ENCODE assay signal across 23 mouse cellular contexts in the genomic region with DNA sequence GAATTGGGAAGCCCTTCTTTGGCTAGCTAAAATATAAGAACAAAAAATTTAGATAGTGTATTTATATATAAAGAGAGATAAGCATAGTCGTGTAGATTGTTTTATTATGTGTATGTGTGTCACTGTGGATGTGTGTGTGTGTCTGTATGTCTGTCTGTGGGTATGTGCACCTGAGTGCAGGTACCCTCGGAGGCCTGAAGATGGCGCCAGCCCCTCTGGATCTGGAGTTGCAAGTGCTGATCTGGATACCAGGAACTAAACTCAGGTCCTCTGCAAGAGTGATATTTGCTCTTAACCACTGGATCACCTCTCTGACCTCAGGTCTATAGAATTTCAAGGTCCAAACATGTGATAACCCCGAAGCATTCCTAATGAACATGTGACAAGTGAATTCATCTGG. TPM values are rescaled to one million over a fixed set of nuclear protein-coding genes. Genes with fewer than 3 reads are reported as not detected.
DNase-seq lines count a peak whose midpoint lies in the region; ATAC-seq and TF ChIP-seq lines count a peak whose summit lies in the region.
"Had no signal": no experiment of that assay in that cellular context is flagged by ENCODE, and none has a peak within 500 bp of the region (broad histone marks: within the 10 kb centered on the region; RNA-seq: fewer than 3 reads in every experiment).

No protein-coding gene starts in this region.

- no peak for ATAC-seq in intestine, postnatal 0 days
- no peak for ATAC-seq in intestine, embryonic 15.5 days
- no peak for ATAC-seq in lung, postnatal 0 days
- no peak for ATAC-seq in midbrain, embryonic 13.5 days
- ATAC-seq: forebrain, embryonic 13.5 days; forebrain, postnatal 0 days; hindbrain, postnatal 0 days; Patski had no signal

- H3K4me3 ChIP-seq in intestine, postnatal 0 days (ENCODE audit: low read depth, low read length) = no peak overlapping the region
- no peak overlapping the region for H3K4me3 ChIP-seq in intestine, embryonic 15.5 days (replicated peaks)
- H3K4me3 ChIP-seq in lung, postnatal 0 days (ENCODE audit: low read depth, low read length) = no peak overlapping the region
- H3K4me3 ChIP-seq in midbrain, embryonic 13.5 days (replicated peaks) = no peak overlapping the region
- H3K4me3 ChIP-seq: embryonic facial prominence, embryonic 10.5 days; forebrain, embryonic 13.5 days; heart, embryonic 10.5 days; hindbrain, embryonic 13.5 days had no signal

- H3K4me2 ChIP-seq in intestine, postnatal 0 days (replicated peaks; ENCODE audit: low read depth) = no peak overlapping the region
- no peak overlapping the region for H3K4me2 ChIP-seq in intestine, embryonic 15.5 days (replicated peaks)
- H3K4me2 ChIP-seq in lung, postnatal 0 days (replicated peaks; ENCODE audit: low read depth, low read length) = no peak overlapping the region
- H3K4me2 ChIP-seq in midbrain, embryonic 13.5 days (replicated peaks) = no peak overlapping the region
- H3K4me2 ChIP-seq: forebrain, embryonic 13.5 days; hindbrain, embryonic 13.5 days had no signal

- peak; percentile 18; the same call in 1 of the 2 replicates for TF ChIP-seq CTCF in intestine, postnatal 0 days (IDR thresholded peaks at IDR 0.05; ENCODE audit: low read depth)
- TF ChIP-seq CTCF in lung, postnatal 0 days (IDR thresholded peaks at IDR 0.05) = peak; percentile 25

- no peak for DNase-seq in lung, postnatal 0 days (ENCODE audit: low spot score)
- DNase-seq in lung, postnatal 10 days = no peak
- peak; percentile 46 for DNase-seq in ES-CJ7 (ENCODE audit: low read depth, low spot score)
- DNase-seq in naive thymus-derived CD4-positive, alpha-beta T cell, adult 2 months (ENCODE audit: low read depth) = peak; percentile 24
- DNase-seq in spleen, postnatal 10 days (ENCODE audit: low spot score in 2 of 2) = no peak
- DNase-seq: adrenal gland, adult 8-10 months; adrenal gland, postnatal 36 days; cerebellum, adult 2 months; cerebellum, postnatal 10 days; forebrain, postnatal 0 days; gastrocnemius, postnatal 36 days; heart, adult 11 months; heart, postnatal 14 days had no signal

- H3K27me3 ChIP-seq in intestine, postnatal 0 days (replicated peaks; ENCODE audit: control insufficient read depth, insufficient read depth, low read length) = no peaks in the 10 kb centered on the region
- no peaks in the 10 kb centered on the region for H3K27me3 ChIP-seq in intestine, embryonic 15.5 days (replicated peaks)
- no peaks in the 10 kb centered on the region for H3K27me3 ChIP-seq in lung, postnatal 0 days (replicated peaks; ENCODE audit: insufficient read depth, low read length)
- no peaks in the 10 kb centered on the region for H3K27me3 ChIP-seq in midbrain, embryonic 13.5 days
- H3K27me3 ChIP-seq: CH12.LX; forebrain, embryonic 13.5 days; hindbrain, embryonic 13.5 days; Patski had no signal

- no peaks in the 10 kb centered on the region for H3K36me3 ChIP-seq in intestine, postnatal 0 days (ENCODE audit: control insufficient read depth, insufficient read depth)
- H3K36me3 ChIP-seq in intestine, embryonic 15.5 days = no peaks in the 10 kb centered on the region
- H3K36me3 ChIP-seq in lung, postnatal 0 days (ENCODE audit: insufficient read depth, low read length) = no peaks in the 10 kb centered on the region
- H3K36me3 ChIP-seq in midbrain, embryonic 13.5 days = no peaks in the 10 kb centered on the region
- H3K36me3 ChIP-seq: embryonic facial prominence, embryonic 10.5 days; heart, embryonic 10.5 days; hindbrain, embryonic 13.5 days had no signal

- H3K27ac ChIP-seq in intestine, postnatal 0 days (ENCODE audit: low read depth, low read length) = no peak overlapping the region
- H3K27ac ChIP-seq in intestine, embryonic 15.5 days = no peak overlapping the region
- H3K27ac ChIP-seq in lung, postnatal 0 days (ENCODE audit: low read length) = no peak overlapping the region
- H3K27ac ChIP-seq in midbrain, embryonic 13.5 days = no peak overlapping the region
- H3K27ac ChIP-seq: embryonic facial prominence, embryonic 10.5 days; forebrain, embryonic 13.5 days; heart, embryonic 10.5 days; hindbrain, embryonic 13.5 days; hindbrain, postnatal 0 days had no signal

- no peak overlapping the region for H3K9ac ChIP-seq in intestine, postnatal 0 days (ENCODE audit: low read depth, low read length)
- no peak overlapping the region for H3K9ac ChIP-seq in intestine, embryonic 15.5 days
- H3K9ac ChIP-seq in lung, postnatal 0 days (replicated peaks; ENCODE audit: low read depth) = no peak overlapping the region
- no peak overlapping the region for H3K9ac ChIP-seq in midbrain, embryonic 13.5 days (replicated peaks)
- H3K9ac ChIP-seq: forebrain, embryonic 13.5 days; forebrain, postnatal 0 days; hindbrain, embryonic 13.5 days had no signal

- H3K9me3 ChIP-seq in intestine, postnatal 0 days (ENCODE audit: control insufficient read depth) = no peaks in the 10 kb centered on the region
- H3K9me3 ChIP-seq in intestine, embryonic 15.5 days = no peaks in the 10 kb centered on the region
- H3K9me3 ChIP-seq in lung, postnatal 0 days (ENCODE audit: low read length) = no peaks in the 10 kb centered on the region
- no peaks in the 10 kb centered on the region for H3K9me3 ChIP-seq in midbrain, embryonic 13.5 days
- H3K9me3 ChIP-seq: embryonic facial prominence, embryonic 10.5 days; forebrain, embryonic 13.5 days; heart, embryonic 10.5 days; hindbrain, embryonic 13.5 days had no signal

- WGBS in intestine, postnatal 0 days = 84% methylated on average over 4 of the region's 4 CpGs
- 90% methylated on average over 4 of the region's 4 CpGs for WGBS in intestine, embryonic 15.5 days
- WGBS in lung, postnatal 0 days = 90% methylated on average over 4 of the region's 4 CpGs
- 88% methylated on average over 4 of the region's 4 CpGs for WGBS in midbrain, embryonic 13.5 days

- TF ChIP-seq EP300 in lung, postnatal 0 days (IDR thresholded peaks at IDR 0.05) = no peak

- H3K4me1 ChIP-seq in intestine, postnatal 0 days (replicated peaks; ENCODE audit: control insufficient read depth, insufficient read depth, low read length) = 0 out of 2 replicates have a peak, but pooled peaks cover 2% of the 10 kb centered on the region
- peaks cover 10% of the 10 kb centered on the region for H3K4me1 ChIP-seq in intestine, embryonic 15.5 days (replicated peaks)
- H3K4me1 ChIP-seq in lung, postnatal 0 days (ENCODE audit: insufficient read depth, low read depth, low read length) = peaks cover 17% of the 10 kb centered on the region; the same call in 1 of the 2 replicates
- no peaks in the 10 kb centered on the region for H3K4me1 ChIP-seq in midbrain, embryonic 13.5 days (replicated peaks)
- H3K4me1 ChIP-seq: forebrain, embryonic 13.5 days; hindbrain, embryonic 13.5 days had no signal

RNA-seq across cellular contexts. Expression of gene Kpna2, which starts 33.5 kb away (rescaled TPM):
- polyA plus RNA-seq in intestine, postnatal 0 days (2015; fragmentation: Nextera tagmentation; extraction: Ambion mirVana) = 80.6 and 100 TPM in 2 replicates
- 357 and 384 TPM in 2 replicates for polyA plus RNA-seq in intestine, embryonic 15.5 days (2015; fragmentation: Nextera tagmentation; extraction: Ambion mirVana)
- polyA plus RNA-seq in lung, postnatal 0 days (2015; fragmentation: Nextera tagmentation; extraction: Ambion mirVana) = 83.6 and 97.1 TPM in 2 replicates
- 288 and 305 TPM in 2 replicates for polyA plus RNA-seq in midbrain, embryonic 13.5 days (2015; fragmentation: Nextera tagmentation; extraction: Ambion mirVana)

RNA-seq across cellular contexts. Expression of gene Smurf2, which starts 45.4 kb away (rescaled TPM):
- polyA plus RNA-seq in intestine, postnatal 0 days (2015; fragmentation: Nextera tagmentation; extraction: Ambion mirVana) = 8.0 and 8.9 TPM in 2 replicates
- polyA plus RNA-seq in intestine, embryonic 15.5 days (2015; fragmentation: Nextera tagmentation; extraction: Ambion mirVana) = 11.3 and 12.0 TPM in 2 replicates
- 20.0 and 22.3 TPM in 2 replicates for polyA plus RNA-seq in lung, postnatal 0 days (2015; fragmentation: Nextera tagmentation; extraction: Ambion mirVana)
- polyA plus RNA-seq in midbrain, embryonic 13.5 days (2015; fragmentation: Nextera tagmentation; extraction: Ambion mirVana) = 16.5 and 17.4 TPM in 2 replicates

RNA-seq across cellular contexts. Expression of gene 1810010H24Rik, which starts 59.6 kb away (rescaled TPM):
- 9.6 and 9.9 TPM in 2 replicates for polyA plus RNA-seq in intestine, postnatal 0 days (2015; fragmentation: Nextera tagmentation; extraction: Ambion mirVana)
- 2.6 and 3.0 TPM in 2 replicates for polyA plus RNA-seq in intestine, embryonic 15.5 days (2015; fragmentation: Nextera tagmentation; extraction: Ambion mirVana)
- 51.8 and 56.2 TPM in 2 replicates for polyA plus RNA-seq in lung, postnatal 0 days (2015; fragmentation: Nextera tagmentation; extraction: Ambion mirVana)
- 4.6 and 5.6 TPM in 2 replicates for polyA plus RNA-seq in midbrain, embryonic 13.5 days (2015; fragmentation: Nextera tagmentation; extraction: Ambion mirVana)

Comparison
In these comparisons a context has a peak if more than half of its experiments do, and no peak if none do; other contexts are left out.
1. DNase-seq: peak in ES-CJ7 (single experiment) and naive thymus-derived CD4-positive, alpha-beta T cell, adult 2 months (single experiment); none in lung, postnatal 0 days (single experiment), lung, postnatal 10 days (single experiment) and spleen, postnatal 10 days (0 of 2).